Mouse (Mus musculus) lung, postnatal 25 days (tissue): ENCODE data around the gene Cenps.
A peak's percentile ranks its signal among the peaks of the same experiment; 100 is the strongest.
"Not testable (repeated sequence)": the region's sequence is repeated elsewhere in the genome, so short reads cannot be mapped to it uniquely, and the experiment has no call there.

Experiments used
- DNase-seq: peaks from one replicate; pipeline ENCODE4 v3.0.0; 2022; ENCODE audit warnings: low spot score

Gene Cenps

GRCm38 (mm10) chr4:149136982-149137770 lies at the start of gene Cenps:
Gene Cenps (minus strand): TSS chr4:149137629.
- peak; percentile 83 for DNase-seq

GRCm38 (mm10) chr4:149182755-149183154 lies 45.3 kb upstream of the Cenps start:
- DNase-seq: no peak

- peak; percentile 67 for DNase-seq
These were observed 44.8 kb upstream of the Cenps start for GRCm38 (mm10) chr4:149182192-149182591.

GRCm38 (mm10) chr4:149179573-149179972 lies 42.1 kb upstream of the Cenps start:
- peak; percentile 53 for DNase-seq

- peak; percentile 31 for DNase-seq
These were observed 41.7 kb upstream of the Cenps start for GRCm38 (mm10) chr4:149179160-149179559.

GRCm38 (mm10) chr4:149178328-149178727 lies 40.9 kb upstream of the Cenps start:
- no peak for DNase-seq

- DNase-seq: no peak
These were observed 39.6 kb upstream of the Cenps start for GRCm38 (mm10) chr4:149177046-149177445.

GRCm38 (mm10) chr4:149176645-149177044 lies 39.2 kb upstream of the Cenps start:
- DNase-seq: no peak

- DNase-seq: peak; percentile 44
These were observed 36.2 kb upstream of the Cenps start for GRCm38 (mm10) chr4:149173661-149174060.

- DNase-seq: peak; percentile 53
These were observed 35.2 kb upstream of the Cenps start for GRCm38 (mm10) chr4:149172666-149173065.

GRCm38 (mm10) chr4:149172083-149172482 lies 34.7 kb upstream of the Cenps start:
- peak; percentile 48 for DNase-seq

- peak; percentile 67 for DNase-seq
These were observed 34.2 kb upstream of the Cenps start for GRCm38 (mm10) chr4:149171581-149171981.

- DNase-seq: peak; percentile 83
These were observed 33.0 kb upstream of the Cenps start for GRCm38 (mm10) chr4:149170394-149170931.

- DNase-seq: not testable (repeated sequence)
These were observed 32.5 kb upstream of the Cenps start for GRCm38 (mm10) chr4:149169926-149170325.

- DNase-seq: no peak
These were observed 30.6 kb upstream of the Cenps start for GRCm38 (mm10) chr4:149168016-149168415.

GRCm38 (mm10) chr4:149166957-149167611 lies 29.7 kb upstream of the Cenps start:
- DNase-seq: no peak

- peak; percentile 98 for DNase-seq
These were observed 29.0 kb upstream of the Cenps start, which contains the start of gene Pgd for GRCm38 (mm10) chr4:149166215-149166946. Gene Pgd (minus strand): TSS chr4:149166771.

GRCm38 (mm10) chr4:149164150-149164549 lies 26.7 kb upstream of the Cenps start:
- no peak for DNase-seq

GRCm38 (mm10) chr4:149163196-149163595 lies 25.8 kb upstream of the Cenps start:
- DNase-seq: no peak

GRCm38 (mm10) chr4:149161166-149161565 lies 23.7 kb upstream of the Cenps start:
- DNase-seq: no peak

- DNase-seq: no peak
These were observed 22.5 kb upstream of the Cenps start for GRCm38 (mm10) chr4:149159891-149160290.

- no peak for DNase-seq
These were observed 21.8 kb upstream of the Cenps start for GRCm38 (mm10) chr4:149159203-149159602.
